Mouse (Mus musculus) spleen, adult 2 months (tissue): ENCODE results near the gene Pcdh8. TPM values are rescaled to one million over a fixed set of nuclear protein-coding genes. Genes with fewer than 3 reads are reported as not detected.

Source experiments
- DNase-seq, 2 experiments: peaks; one replicate each; pipeline versions ENCODE4 v3.0.0 to v3.0.0-alpha.2; 2012 to 2021; ENCODE audit warnings: low spot score in 2 of 2, low read depth in 1 of 2
- H3K27ac ChIP-seq: fragments of 200-500 bp; 2 replicates; pipeline ENCODE4 v1.5.1; 2012; ENCODE audit warnings: low read length, inconsistent platforms; ENCODE audit not compliant: insufficient read depth
- H3K27me3 ChIP-seq: fragments of 200-500 bp; 2 replicates; pipeline ENCODE4 v1.6.1; 2012; ENCODE audit warnings: mild to moderate bottlenecking, moderate library complexity, low read length, inconsistent platforms; ENCODE audit not compliant: control insufficient read depth, insufficient read depth
- H3K36me3 ChIP-seq: fragments of 200-500 bp; 2 replicates; pipeline ENCODE4 v1.6.1; 2012; ENCODE audit warnings: mild to moderate bottlenecking, low read length, inconsistent platforms; ENCODE audit not compliant: control insufficient read depth, insufficient read depth
- H3K4me1 ChIP-seq: fragments of 200-500 bp; 2 replicates; pipeline ENCODE4 v1.6.1; 2011; ENCODE audit warnings: inconsistent platforms; ENCODE audit not compliant: control insufficient read depth, insufficient read depth, insufficient read length
- H3K4me3 ChIP-seq: fragments of 200-500 bp; 2 replicates; pipeline ENCODE4 v1.5.1; 2011; ENCODE audit warnings: mild to moderate bottlenecking, inconsistent platforms; ENCODE audit not compliant: insufficient read depth, insufficient read length; ENCODE audit errors: extremely low read depth
- CTCF ChIP-seq: fragments of 200-500 bp; IDR thresholded peaks from 2 replicates; pipeline ENCODE4 v1.5.1; 2011; ENCODE audit warnings: mild to moderate bottlenecking, inconsistent platforms; ENCODE audit not compliant: insufficient read depth, insufficient read length, insufficient replicate concordance; ENCODE audit errors: extremely low read depth
- POLR2A ChIP-seq: fragments of 200-500 bp; IDR thresholded peaks from 2 replicates; pipeline ENCODE4 v1.6.1; 2011; ENCODE audit warnings: low read depth, low read length, inconsistent platforms
- WGBS: fragments of 180-500 bp; shearing (Covaris S2); methylation state at CpG from one replicate; pipeline ENCODE4 v1.1.7; 2018; 5-methylcytosine and 5-hydroxymethylcytosine counted together
- polyA plus RNA-seq: library from polyadenylated mRNA; depleted of rRNA; stranded (reverse); fragments of >200 nt; gene quantifications from 2 replicates; pipeline ENCODE4 v1.2.3, GENCODE M21; 2012; rRNA removed

The Pcdh8 gene
- 0.09 TPM in 1 of 2 replicates, not detected in the other for polyA plus RNA-seq

DNA sequence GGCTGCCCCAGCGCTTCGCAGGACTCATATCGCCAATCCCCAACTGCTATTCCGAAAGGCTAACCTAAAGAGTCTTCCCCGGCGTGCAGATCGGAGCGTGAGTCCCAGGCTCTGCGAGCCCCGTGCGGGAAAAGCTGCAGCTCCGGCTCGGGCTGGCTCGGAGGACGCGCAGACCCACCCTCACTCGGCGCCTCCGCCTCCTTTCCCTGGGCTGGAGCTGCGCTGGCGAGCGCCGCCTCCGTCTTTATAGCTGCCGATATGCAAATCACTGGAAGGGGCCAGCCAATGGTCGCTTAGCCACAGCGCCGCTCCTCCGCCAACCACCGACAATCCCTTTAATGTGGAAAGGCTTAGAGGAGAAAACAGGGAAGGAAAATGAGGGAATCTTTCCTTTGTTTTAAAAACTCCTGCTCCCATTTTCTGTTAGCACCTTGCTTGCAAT is at the start of gene Pcdh8:
Gene Pcdh8, minus strand, starts transcription at position 219 of the 442 bp plus-strand sequence.
- no peak within 1 kb of the TSS for H3K27ac ChIP-seq
- no peaks in the 10 kb centered on the region for H3K36me3 ChIP-seq
- DNase-seq: no peak
- no peak for TF ChIP-seq CTCF
- no peak for TF ChIP-seq POLR2A
- 4% methylated on average over 30 of the region's 30 CpGs for WGBS
- peaks cover 25% of the 10 kb centered on the region for H3K27me3 ChIP-seq
- H3K4me3 ChIP-seq: no peak within 1 kb of the TSS
- no peaks in the 10 kb centered on the region for H3K4me1 ChIP-seq

DNA sequence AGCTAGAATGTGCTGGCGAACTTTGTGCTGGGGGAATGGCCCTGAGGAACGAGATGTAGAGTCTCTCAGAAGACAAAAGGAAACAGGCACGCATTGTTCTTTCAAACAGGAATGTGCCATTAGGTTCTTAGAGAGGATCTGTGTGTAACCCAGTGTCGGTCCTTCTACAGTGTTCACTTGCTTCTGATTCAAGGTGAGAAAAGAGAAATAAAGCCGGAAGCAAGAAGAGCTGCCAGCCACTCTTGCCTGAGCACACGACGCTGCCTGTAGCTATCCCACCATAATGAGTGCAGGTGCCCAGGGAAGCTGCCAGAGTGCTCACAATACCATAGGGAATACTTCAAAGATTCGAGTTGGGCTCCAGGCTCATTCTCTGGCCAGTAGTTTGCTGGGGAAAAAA is 43.6 kb upstream of the Pcdh8 start:
- Histone ChIP-seq H3K36me3 (no peaks in the 10 kb centered on the region), H3K27ac (no peak overlapping the region), H3K4me3 (no peak overlapping the region), H3K4me1 (no peaks in the 10 kb centered on the region), H3K27me3 (no peaks in the 10 kb centered on the region)
- TF ChIP-seq CTCF (no peak), POLR2A (no peak)
- WGBS: 77% methylated on average over 8 of the region's 8 CpGs
- DNase-seq: no peak

DNA sequence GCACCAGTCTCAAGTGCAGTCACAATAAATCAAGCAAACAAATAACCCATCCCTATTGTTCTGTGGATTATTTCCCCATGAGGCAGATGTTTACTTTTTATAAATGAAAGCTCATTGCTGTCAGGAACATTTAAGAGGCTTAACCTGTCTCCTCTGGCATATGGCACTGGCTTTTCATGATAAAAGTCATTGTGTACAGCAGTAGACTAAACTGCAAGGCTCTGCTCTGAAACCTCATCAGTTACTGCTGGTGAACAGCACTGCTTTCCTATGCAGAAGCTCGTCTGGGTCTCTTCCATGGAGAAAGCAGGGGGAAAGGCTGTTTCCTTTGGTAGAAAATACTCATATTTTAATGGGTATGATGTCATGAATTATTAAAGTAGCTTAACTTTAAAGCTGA is 43.0 kb upstream of the Pcdh8 start:
- TF ChIP-seq POLR2A (no peak), CTCF (no peak)
- no peaks in the 10 kb centered on the region for H3K4me1 ChIP-seq
- WGBS: 37% methylated on average over 1 of the region's 1 CpGs
- DNase-seq: no peak
- no peak overlapping the region for H3K27ac ChIP-seq
- H3K36me3 ChIP-seq: no peaks in the 10 kb centered on the region
- no peak overlapping the region for H3K4me3 ChIP-seq
- no peaks in the 10 kb centered on the region for H3K27me3 ChIP-seq

DNA sequence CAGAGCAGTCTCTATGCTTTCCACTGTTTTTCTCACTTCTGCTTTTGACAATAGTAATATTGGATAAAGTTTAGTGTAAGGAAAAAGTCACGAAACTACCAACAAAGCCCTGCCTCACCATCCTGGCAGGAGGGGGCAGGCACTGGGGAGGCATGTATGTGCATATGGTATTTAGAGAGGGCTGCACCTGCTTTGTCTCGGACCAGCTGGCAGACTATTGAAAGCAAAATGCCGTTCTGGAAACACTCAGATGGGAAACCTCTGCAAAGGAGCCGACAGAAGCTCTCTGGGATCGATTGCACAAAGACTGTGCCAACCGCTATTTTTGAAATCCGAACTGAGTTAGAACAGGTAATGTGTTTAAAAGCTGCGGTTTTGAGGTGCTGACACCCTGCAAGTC is 22.1 kb upstream of the Pcdh8 start:
- WGBS: 86% methylated on average over 8 of the region's 8 CpGs
- H3K27ac ChIP-seq: no peak overlapping the region
- TF ChIP-seq CTCF (no peak), POLR2A (no peak)
- H3K4me3 ChIP-seq: no peak overlapping the region
- no peaks in the 10 kb centered on the region for H3K36me3 ChIP-seq
- H3K27me3 ChIP-seq: no peaks in the 10 kb centered on the region
- DNase-seq: no peak
- no peaks in the 10 kb centered on the region for H3K4me1 ChIP-seq

DNA sequence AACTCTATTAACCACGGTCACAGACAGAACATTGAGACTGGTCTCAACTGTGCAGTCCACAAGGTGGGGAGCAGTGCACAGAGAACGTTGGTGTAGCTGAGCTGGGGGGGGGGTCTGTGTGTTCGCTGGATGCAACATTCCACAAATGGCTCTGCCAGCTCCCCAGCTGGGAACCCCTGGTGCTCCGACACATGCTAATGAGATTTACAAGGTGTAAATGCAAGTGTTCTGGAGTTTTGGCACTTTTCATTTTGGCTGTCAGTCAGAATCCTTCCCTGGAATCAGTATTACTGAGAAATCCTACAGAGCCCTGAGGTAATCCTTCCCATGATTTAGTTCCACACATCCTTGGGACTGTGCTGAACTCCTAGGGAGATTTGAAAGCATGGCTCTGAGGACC is 18.4 kb upstream of the Pcdh8 start:
- DNase-seq: no peak
- H3K4me3 ChIP-seq: no peak overlapping the region
- H3K27me3 ChIP-seq: no peaks in the 10 kb centered on the region
- no peak overlapping the region for H3K27ac ChIP-seq
- H3K4me1 ChIP-seq: no peaks in the 10 kb centered on the region
- no peaks in the 10 kb centered on the region for H3K36me3 ChIP-seq
- TF ChIP-seq POLR2A: no peak
- TF ChIP-seq CTCF: no peak
- 50% methylated on average over 4 of the region's 4 CpGs for WGBS

DNA sequence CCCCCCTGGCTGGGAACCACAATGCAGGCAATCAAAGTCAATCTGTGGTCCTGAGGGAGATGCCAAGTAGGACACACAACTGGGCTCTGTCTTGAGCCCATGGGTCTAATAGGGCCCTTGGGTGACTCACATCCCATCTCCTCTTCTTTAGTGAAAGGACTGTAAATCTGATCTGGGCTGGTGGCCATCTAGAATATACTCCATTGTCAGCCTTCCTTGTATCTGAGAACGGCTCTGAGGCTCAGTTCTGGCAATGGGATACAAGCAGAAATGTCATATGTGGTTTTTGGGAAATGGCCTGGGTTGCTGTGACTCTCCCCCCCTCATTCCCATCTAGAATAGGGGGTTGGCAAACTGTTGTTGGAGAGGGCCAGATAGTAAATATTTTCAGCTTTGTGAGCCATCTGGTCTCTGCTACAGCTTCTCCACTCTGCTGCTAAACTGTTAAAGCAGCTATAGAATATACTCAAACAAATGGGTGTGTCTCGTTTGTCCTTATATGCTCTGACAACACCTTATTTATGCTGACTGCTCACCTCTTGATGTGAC is 17.6 kb upstream of the Pcdh8 start:
- no peak for TF ChIP-seq CTCF
- no peak for TF ChIP-seq POLR2A
- Histone ChIP-seq H3K36me3 (no peaks in the 10 kb centered on the region), H3K4me1 (no peaks in the 10 kb centered on the region), H3K27me3 (no peaks in the 10 kb centered on the region), H3K4me3 (no peak overlapping the region), H3K27ac (no peak overlapping the region)
- WGBS: 66% methylated on average over 2 of the region's 2 CpGs
- no peak for DNase-seq

DNA sequence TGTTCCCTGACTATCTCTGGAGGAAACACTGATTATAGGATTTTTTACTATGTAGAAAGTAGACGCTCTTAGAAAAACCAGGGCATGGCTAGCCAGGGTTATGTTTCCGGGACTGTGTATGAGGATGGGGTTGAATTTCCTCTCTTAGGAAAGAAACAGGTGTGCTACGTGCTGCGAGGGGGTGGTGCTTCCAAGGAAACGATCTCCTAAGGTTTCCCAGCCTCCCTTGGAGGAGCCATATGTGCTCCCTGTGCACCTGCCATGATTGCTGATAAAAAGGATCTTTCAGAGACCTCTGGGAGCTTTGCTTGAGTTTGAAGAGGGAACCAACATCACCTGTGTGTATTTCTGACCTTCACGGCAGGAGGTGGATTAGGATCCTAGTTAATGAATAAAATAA is 16.8 kb upstream of the Pcdh8 start:
- no peak overlapping the region for H3K27ac ChIP-seq
- no peaks in the 10 kb centered on the region for H3K27me3 ChIP-seq
- no peaks in the 10 kb centered on the region for H3K36me3 ChIP-seq
- TF ChIP-seq CTCF (no peak), POLR2A (no peak)
- H3K4me1 ChIP-seq: no peaks in the 10 kb centered on the region
- WGBS: 86% methylated on average over 6 of the region's 6 CpGs
- DNase-seq: no peak
- no peak overlapping the region for H3K4me3 ChIP-seq
